Mouse (Mus musculus) CH12.LX (cell line): ENCODE measurements around the gene Ppp1r11. TPM values are rescaled to one million over a fixed set of nuclear protein-coding genes. Genes with fewer than 3 reads are reported as not detected.

Source experiments
- DNase-seq: peaks from one replicate; pipeline ENCODE4 v3.0.0-alpha.2; 2013; ENCODE audit errors: extremely low read depth
- H3K27ac ChIP-seq: 2 replicates; pipeline ENCODE4 v1.5.1; 2012; ENCODE audit warnings: low read depth, mild to moderate bottlenecking, control low read depth, moderate library complexity; ENCODE audit not compliant: insufficient read depth
- H3K27me3 ChIP-seq: replicated peaks from 2 replicates; pipeline ENCODE3; 2012; ENCODE audit warnings: inconsistent platforms
- H3K36me3 ChIP-seq, 2 experiments: replicated peaks in 1 of 2; 2 replicates each; pipeline versions ENCODE3 to v1.6.1; 2012; ENCODE audit warnings: inconsistent platforms in 1 of 2, low read length in 1 of 2, mild to moderate bottlenecking in 1 of 2, mixed read lengths in 1 of 2, moderate library complexity in 1 of 2; ENCODE audit not compliant: control insufficient read depth in 1 of 2, insufficient read depth in 1 of 2
- H3K4me1 ChIP-seq, 2 experiments: 2 replicates each; pipeline ENCODE4 v1.6.1; 2012; ENCODE audit warnings: inconsistent platforms in 1 of 2, moderate library complexity in 1 of 2; ENCODE audit not compliant: insufficient read depth in 2 of 2, control insufficient read depth in 1 of 2
- H3K4me2 ChIP-seq: 2 replicates; pipeline ENCODE4 v1.6.1; 2012; ENCODE audit warnings: low read depth, mild to moderate bottlenecking, control low read depth; ENCODE audit not compliant: poor library complexity, insufficient read depth, severe bottlenecking
- H3K4me3 ChIP-seq, 3 experiments: fragments of 150-350 bp in 1 of 3; sonication (generic) in 1 of 3; replicated peaks in 1 of 3; 2 replicates each; pipeline versions ENCODE3 to v1.5.1; 2011 to 2012; ENCODE audit warnings: low read depth in 2 of 3, low read length in 2 of 3, mild to moderate bottlenecking in 2 of 3, moderate library complexity in 2 of 3, control low read depth in 1 of 3, improper control_type of control experiment in 1 of 3, inconsistent platforms in 1 of 3, mixed read lengths in 1 of 3; ENCODE audit not compliant: poor library complexity in 1 of 3
- H3K79me2 ChIP-seq: replicated peaks from 2 replicates; pipeline ENCODE4 v1.6.1; 2012; ENCODE audit warnings: mild to moderate bottlenecking, moderate library complexity; ENCODE audit not compliant: control insufficient read depth, poor library complexity, insufficient read depth, severe bottlenecking; ENCODE audit errors: extremely low read depth
- H3K9ac ChIP-seq: 2 replicates; pipeline ENCODE4 v1.6.1; 2012; ENCODE audit warnings: low read depth, mild to moderate bottlenecking, control low read depth, moderate library complexity; ENCODE audit not compliant: insufficient read depth
- H3K9me3 ChIP-seq: replicated peaks from 2 replicates; pipeline ENCODE3; 2012; ENCODE audit warnings: low read length, inconsistent platforms, mixed read lengths
- BHLHE40 ChIP-seq: IDR thresholded peaks from 2 replicates; pipeline ENCODE4 v1.6.1; 2011; ENCODE audit warnings: mild to moderate bottlenecking, low read depth, low read length, improper control_type of control experiment
- CTCF ChIP-seq, 2 experiments: IDR thresholded peaks in 1 of 2; conservative IDR thresholded peaks in 1 of 2; 2 replicates each; pipeline ENCODE4 v1.5.1; 2011 to 2012; ENCODE audit warnings: low read depth in 2 of 2, low read length in 2 of 2, improper control_type of control experiment in 1 of 2, inconsistent platforms in 1 of 2, mild to moderate bottlenecking in 1 of 2, moderate library complexity in 1 of 2
- E2F4 ChIP-seq: IDR thresholded peaks from 2 replicates; pipeline ENCODE4 v1.6.1; 2011; ENCODE audit warnings: low read depth, low read length, improper control_type of control experiment; ENCODE audit not compliant: insufficient replicate concordance
- ELF1 ChIP-seq: IDR thresholded peaks from 2 replicates; pipeline ENCODE4 v1.6.1; 2014; ENCODE audit warnings: low read depth, mild to moderate bottlenecking, inconsistent platforms, low read length, improper control_type of control experiment
- EP300 ChIP-seq: IDR thresholded peaks from 2 replicates; pipeline ENCODE4 v1.6.1; 2011; ENCODE audit warnings: low read length, improper control_type of control experiment
- ETS1 ChIP-seq: conservative IDR thresholded peaks from 2 replicates; pipeline ENCODE4 v1.6.1; 2012; ENCODE audit warnings: low read depth, mild to moderate bottlenecking, inconsistent platforms, low read length, improper control_type of control experiment, moderate library complexity
- GABPA ChIP-seq: IDR thresholded peaks from 2 replicates; pipeline ENCODE4 v1.6.1; 2012; ENCODE audit warnings: low read depth, low read length, improper control_type of control experiment, inconsistent platforms; ENCODE audit not compliant: insufficient replicate concordance
- HCFC1 ChIP-seq: IDR thresholded peaks from 2 replicates; pipeline ENCODE4 v1.6.1; 2012; ENCODE audit warnings: low read depth, mild to moderate bottlenecking, inconsistent platforms, low read length, improper control_type of control experiment
- IRF4 ChIP-seq: IDR thresholded peaks from 2 replicates; pipeline ENCODE4 v1.6.1; 2014; ENCODE audit warnings: low read depth, mild to moderate bottlenecking, inconsistent platforms, low read length, improper control_type of control experiment
- JUN ChIP-seq: IDR thresholded peaks from 2 replicates; pipeline ENCODE4 v1.6.1; 2011; ENCODE audit warnings: low read depth, mild to moderate bottlenecking, low read length, improper control_type of control experiment, moderate library complexity; ENCODE audit not compliant: insufficient read depth
- JUND ChIP-seq: conservative IDR thresholded peaks from 2 replicates; pipeline ENCODE4 v1.6.1; 2011; ENCODE audit warnings: low read depth, low read length, improper control_type of control experiment
- KAT2A ChIP-seq: IDR thresholded peaks from 2 replicates; pipeline ENCODE4 v1.6.1; 2012; ENCODE audit warnings: low read length, improper control_type of control experiment, inconsistent platforms; ENCODE audit not compliant: insufficient replicate concordance
- MAFK ChIP-seq: IDR thresholded peaks from 2 replicates; pipeline ENCODE4 v1.6.1; 2011; ENCODE audit warnings: low read length, improper control_type of control experiment; ENCODE audit not compliant: insufficient replicate concordance
- MAX ChIP-seq: IDR thresholded peaks from 2 replicates; pipeline ENCODE4 v1.6.1; 2011; ENCODE audit warnings: low read length, improper control_type of control experiment
- MAZ ChIP-seq: IDR thresholded peaks from 2 replicates; pipeline ENCODE4 v1.6.1; 2012; ENCODE audit warnings: low read depth, mild to moderate bottlenecking, inconsistent platforms, low read length, improper control_type of control experiment, moderate library complexity
- MEF2A ChIP-seq: IDR thresholded peaks from 2 replicates; pipeline ENCODE4 v1.6.1; 2014; ENCODE audit warnings: low read depth, mild to moderate bottlenecking, inconsistent platforms, low read length, improper control_type of control experiment, borderline replicate concordance
- MXI1 ChIP-seq: IDR thresholded peaks from 2 replicates; pipeline ENCODE4 v1.6.1; 2011; ENCODE audit warnings: mild to moderate bottlenecking, low read depth, low read length, improper control_type of control experiment
- MYC ChIP-seq: IDR thresholded peaks from 2 replicates; pipeline ENCODE4 v1.6.1; 2011; ENCODE audit warnings: low read depth, mild to moderate bottlenecking, improper control_type of control experiment, low read length
- NELFE ChIP-seq: IDR thresholded peaks from 2 replicates; pipeline ENCODE4 v1.6.1; 2011; ENCODE audit warnings: low read depth, low read length, improper control_type of control experiment
- NRF1 ChIP-seq: IDR thresholded peaks from 2 replicates; pipeline ENCODE4 v1.6.1; 2014; ENCODE audit warnings: low read depth, mild to moderate bottlenecking, inconsistent platforms, low read length, improper control_type of control experiment, moderate library complexity
- PAX5 ChIP-seq: IDR thresholded peaks from 2 replicates; pipeline ENCODE4 v1.6.1; 2012; ENCODE audit warnings: low read length, inconsistent platforms, mixed read lengths
- POLR2A ChIP-seq: IDR thresholded peaks from 2 replicates; pipeline ENCODE4 v1.6.1; 2011; ENCODE audit warnings: low read depth, mild to moderate bottlenecking, improper control_type of control experiment, low read length
- POLR2AphosphoS2 ChIP-seq: IDR thresholded peaks from 2 replicates; pipeline ENCODE4 v1.6.1; 2011; ENCODE audit warnings: low read depth, low read length, improper control_type of control experiment
- RAD21 ChIP-seq: IDR thresholded peaks from 2 replicates; pipeline ENCODE4 v1.6.1; 2011; ENCODE audit warnings: low read depth, mild to moderate bottlenecking, low read length, improper control_type of control experiment, moderate library complexity
- SIN3A ChIP-seq: IDR thresholded peaks from 2 replicates; pipeline ENCODE4 v1.6.1; 2012; ENCODE audit warnings: low read length, improper control_type of control experiment, inconsistent platforms
- SMC3 ChIP-seq: IDR thresholded peaks from 2 replicates; pipeline ENCODE4 v1.6.1; 2011; ENCODE audit warnings: low read depth, low read length, improper control_type of control experiment
- TBP ChIP-seq: conservative IDR thresholded peaks from 2 replicates; pipeline ENCODE4 v1.6.1; 2011; ENCODE audit warnings: low read depth, low read length, improper control_type of control experiment
- TCF12 ChIP-seq: IDR thresholded peaks from 2 replicates; pipeline ENCODE4 v1.6.1; 2014; ENCODE audit warnings: low read depth, mild to moderate bottlenecking, inconsistent platforms, low read length, improper control_type of control experiment
- UBTF ChIP-seq: IDR thresholded peaks from 2 replicates; pipeline ENCODE4 v1.6.1; 2012; ENCODE audit warnings: low read depth, mild to moderate bottlenecking, inconsistent platforms, low read length, improper control_type of control experiment, moderate library complexity
- USF1 ChIP-seq: IDR thresholded peaks from 2 replicates; pipeline ENCODE4 v1.6.1; 2014; ENCODE audit warnings: low read depth, mild to moderate bottlenecking, inconsistent platforms, low read length, improper control_type of control experiment
- USF2 ChIP-seq: conservative IDR thresholded peaks from 2 replicates; pipeline ENCODE4 v1.6.1; 2011; ENCODE audit warnings: low read depth, low read length, improper control_type of control experiment
- ZC3H11A ChIP-seq: IDR thresholded peaks from 2 replicates; pipeline ENCODE4 v1.6.1; 2012; ENCODE audit warnings: low read depth, mild to moderate bottlenecking, inconsistent platforms, low read length, improper control_type of control experiment
- ZKSCAN1 ChIP-seq: IDR thresholded peaks from 2 replicates; pipeline ENCODE4 v1.6.1; 2012; ENCODE audit warnings: low read depth, inconsistent platforms, low read length, improper control_type of control experiment, borderline replicate concordance
- ZMIZ1 ChIP-seq: IDR thresholded peaks from 2 replicates; pipeline ENCODE4 v1.6.1; 2012; ENCODE audit warnings: low read depth, mild to moderate bottlenecking, inconsistent platforms, low read length, improper control_type of control experiment
- dilution Hi-C: fragments of 300-500 bp; cut with MboI; formaldehyde crosslinking; loops from 2 replicates; pipeline ENCODE4 v1.14.3; 2020; ENCODE audit warnings: low sequenced_read_pairs; ENCODE audit not compliant: extremely low pct_unique_long_range_greater_than_20kb, extremely low pct_ligation_motif_present
- in situ Hi-C: fragments of 300-500 bp; cut with MboI; formaldehyde crosslinking; loops from 3 replicates; pipeline ENCODE4 v1.14.3; 2019; ENCODE audit warnings: low sequenced_read_pairs, low pct_ligation_motif_present, low pct_unique_long_range_greater_than_20kb, mixed read lengths
- polyA plus RNA-seq: library from polyadenylated mRNA; unstranded; fragments of >175 nt; gene quantifications from 2 replicates; pipeline ENCODE4 v1.2.1, GENCODE M21; 2012; ENCODE audit warnings: low read depth; ENCODE audit not compliant: insufficient read length
- total RNA-seq, 2 experiments: library from RNA; depleted of rRNA; stranded (reverse); fragments of 300-350 nt in 1 of 2; fragments of >200 nt in 1 of 2; gene quantifications; 2 replicates each; pipeline ENCODE4 v1.2.3; 2012 to 2014

Ppp1r11 gene
- total and polyA plus RNA-seq, 3 experiments, result 120 to 238 (median 209) TPM

- Histone ChIP-seq H3K4me1 (no peaks in the 10 kb centered on the region), H3K4me2 (no peak overlapping the region), H3K27me3 (peaks cover 6% of the 10 kb centered on the region), H3K36me3 (no peaks in the 10 kb centered on the region), H3K79me2 (no peaks in the 10 kb centered on the region), H3K27ac (no peak overlapping the region), H3K9me3 (no peaks in the 10 kb centered on the region), H3K4me3 (no peak overlapping the region), H3K9ac (no peak overlapping the region)
- TF ChIP-seq E2F4 (no peak), MAZ (no peak), JUN (no peak), ZKSCAN1 (no peak), HCFC1 (no peak)
- DNase-seq, result no peak
- dilution Hi-C loops, result no loop called here
- in situ Hi-C loops, result no loop called here
Observed at GRCm38 (mm10) chr17:36920239-36920638, 31.3 kb downstream of the Ppp1r11 start.

DNA sequence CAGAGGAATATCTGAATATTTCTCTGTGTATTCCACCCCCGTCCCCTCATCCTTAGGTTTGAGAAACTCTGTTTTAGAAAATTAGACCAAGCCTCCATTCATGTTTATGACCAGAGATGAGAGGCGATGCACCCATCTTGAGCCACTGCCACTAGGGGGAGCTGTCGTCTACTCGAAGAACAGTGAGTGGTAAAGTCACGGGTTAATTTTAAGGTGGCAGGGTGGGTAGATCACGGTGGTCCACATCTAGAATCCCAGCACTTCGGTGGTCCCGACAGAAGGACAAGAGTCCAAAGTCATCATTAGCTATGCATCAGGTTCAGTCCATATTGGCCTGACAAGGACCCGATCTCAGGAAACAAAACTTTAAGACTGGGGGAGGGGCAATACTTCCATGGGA, 36.5 kb downstream of the Ppp1r11 start:
- H3K27ac ChIP-seq, result no peak overlapping the region
- H3K4me1 ChIP-seq, result 0 out of 4 replicates have a peak, but pooled peaks cover 0 to 3% of the 10 kb centered on the region in 2 experiments
- H3K79me2 ChIP-seq, result no peaks in the 10 kb centered on the region
- peak overlapping the region; percentile 39 for H3K4me2 ChIP-seq
- H3K36me3 ChIP-seq, result no peaks in the 10 kb centered on the region
- dilution Hi-C loops (no loop called here), in situ Hi-C loops (loop anchor here (5.0 to 10.0 kb wide), 3 partner anchors 80 to 290 kb away; partner anchors contain the start of gene Olfr94)
- no peaks in the 10 kb centered on the region for H3K9me3 ChIP-seq
- no peak overlapping the region for H3K9ac ChIP-seq
- peaks cover 4% of the 10 kb centered on the region for H3K27me3 ChIP-seq
- DNase-seq, result peak; percentile 65
- H3K4me3 ChIP-seq, result no peak overlapping the region
- TF ChIP-seq CTCF (conservative IDR thresholded peaks at IDR 0.05 in 1 of 2, IDR thresholded peaks at IDR 0.05 in 1 of 2; ENCODE audit: low read depth in 2 of 2, low read length in 2 of 2) (peak; percentile 76 to 93), EP300 (no peak), MEF2A (no peak), MYC (no peak), ZKSCAN1 (no peak), USF2 (no peak), UBTF (no peak), IRF4 (no peak), HCFC1 (no peak), USF1 (no peak), ZMIZ1 (no peak), JUND (no peak), ZC3H11A (peak; percentile 43), POLR2A (no peak), ELF1 (no peak), GABPA (no peak), NRF1 (no peak), MAFK (no peak), SIN3A (no peak), POLR2AphosphoS2 (no peak), MAX (no peak), SMC3 (peak; percentile 86), ETS1 (no peak), JUN (no peak), KAT2A (no peak), E2F4 (no peak), RAD21 (peak; percentile 86), BHLHE40 (peak; percentile 51), MXI1 (no peak), PAX5 (no peak), TBP (no peak), TCF12 (no peak), NELFE (peak; percentile 29; the same call in 1 of the 2 replicates)
